Mouse (Mus musculus) spleen, adult 12 weeks (tissue): ENCODE data around the gene Crtc2.
"Not testable (repeated sequence)": the region's sequence is repeated elsewhere in the genome, so short reads cannot be mapped to it uniquely, and the experiment has no call there.

ENCODE experiments used
- DNase-seq: peaks from one replicate; pipeline ENCODE4 v3.0.0; 2022; ENCODE audit warnings: low spot score

Crtc2 gene

GRCm38 (mm10) chr3:90242984-90243775 lies 10.8 kb upstream of the Crtc2 start, which contains the start of gene Creb3l4:
Creb3l4 (minus strand) TSS chr3:90243512.
- DNase-seq: no peak

GRCm38 (mm10) chr3:90245406-90245805 lies 8.6 kb upstream of the Crtc2 start:
- DNase-seq: no peak

GRCm38 (mm10) chr3:90247630-90247959 lies 6.4 kb upstream of the Crtc2 start:
- DNase-seq: no peak

- DNase-seq: peak; percentile 68
These were observed 5.8 kb upstream of the Crtc2 start, which contains the start of gene Slc39a1 for GRCm38 (mm10) chr3:90247960-90248745. Slc39a1 (plus strand) TSS chr3:90248172.

- no peak for DNase-seq
These were observed 5.2 kb upstream of the Crtc2 start for GRCm38 (mm10) chr3:90248746-90249100.

GRCm38 (mm10) chr3:90250791-90251190 lies 3.2 kb upstream of the Crtc2 start:
- DNase-seq: no peak

GRCm38 (mm10) chr3:90251731-90252226 lies 2.2 kb upstream of the Crtc2 start:
- DNase-seq: not testable (repeated sequence)

GRCm38 (mm10) chr3:90252659-90253058 lies 1.3 kb upstream of the Crtc2 start:
- DNase-seq: not testable (repeated sequence)

GRCm38 (mm10) chr3:90253174-90253573 lies 789 bp upstream of the Crtc2 start:
- DNase-seq: not testable (repeated sequence)

- no peak for DNase-seq
These were observed 643 bp downstream of the Crtc2 start for GRCm38 (mm10) chr3:90254419-90255193.

- no peak for DNase-seq
These were observed 1.2 kb downstream of the Crtc2 start for GRCm38 (mm10) chr3:90255194-90255565.

GRCm38 (mm10) chr3:90255784-90256353 lies 1.9 kb downstream of the Crtc2 start:
- no peak for DNase-seq

- DNase-seq: no peak
These were observed 3.0 kb downstream of the Crtc2 start for GRCm38 (mm10) chr3:90256731-90257530.

GRCm38 (mm10) chr3:90258521-90258920 lies 4.6 kb downstream of the Crtc2 start:
- DNase-seq: no peak

GRCm38 (mm10) chr3:90263121-90263771 lies 9.3 kb downstream of the Crtc2 start:
- no peak for DNase-seq

- DNase-seq: no peak
These were observed 10.7 kb downstream of the Crtc2 start for GRCm38 (mm10) chr3:90264687-90265033.

- DNase-seq: peak; percentile 86
These were observed 11.3 kb downstream of the Crtc2 start, which contains the start of gene Dennd4b for GRCm38 (mm10) chr3:90265034-90265931. Dennd4b (plus strand) TSS chr3:90265185.

GRCm38 (mm10) chr3:90265932-90266741 lies 12.2 kb downstream of the Crtc2 start:
- peak; percentile 43 for DNase-seq
